Mouse (Mus musculus): ENCODE measurements around the gene Rnf31.

DNA sequence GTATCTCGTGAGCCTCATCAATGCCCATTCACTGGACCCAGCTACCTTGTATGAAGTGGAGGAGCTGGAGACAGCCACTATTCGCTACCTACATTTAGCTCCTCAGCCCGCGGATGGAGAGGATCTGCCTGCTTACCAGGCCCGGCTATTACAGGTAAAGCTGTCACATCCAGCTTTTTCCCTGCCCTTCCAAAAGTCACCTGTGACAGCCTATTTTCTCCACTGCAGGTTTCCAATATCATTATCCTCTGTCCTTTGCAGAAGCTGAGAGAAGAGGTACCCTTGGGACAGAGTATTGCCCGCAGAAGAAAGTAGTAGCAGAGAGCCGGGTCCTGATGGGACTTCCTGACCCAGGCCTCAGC, 11.7 kb downstream of the Rnf31 start, which contains the start of gene Irf9:
- TF ChIP-seq CTCF (conservative IDR thresholded peaks at IDR 0.05; ENCODE audit: low read length), result no peak
- TF ChIP-seq NANOG (IDR thresholded peaks at IDR 0.05; ENCODE audit: borderline replicate concordance, low read length), result no peak

Measured in E14TG2a.4 (cell line).